Mouse (Mus musculus): ENCODE measurements around the gene Aknad1.

Aknad1 gene

DNA sequence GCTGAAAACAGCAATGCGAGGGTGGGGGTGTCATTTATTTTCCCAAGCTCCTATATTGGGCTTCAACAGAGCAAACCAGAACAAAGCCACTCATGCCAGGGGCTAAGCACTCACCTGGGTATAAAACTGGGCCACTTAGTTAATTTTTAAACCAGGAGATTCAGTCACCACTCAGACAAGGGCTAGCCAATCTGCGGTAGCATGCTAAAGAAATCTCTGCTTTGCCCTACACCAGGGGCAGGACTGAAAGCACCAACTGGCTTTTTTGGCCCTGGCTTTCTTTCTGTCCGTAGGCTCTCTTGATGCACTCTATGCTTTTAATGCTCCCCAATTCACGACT, 49.0 kb downstream of the Aknad1 start:
- DNase-seq: no peak

DNA sequence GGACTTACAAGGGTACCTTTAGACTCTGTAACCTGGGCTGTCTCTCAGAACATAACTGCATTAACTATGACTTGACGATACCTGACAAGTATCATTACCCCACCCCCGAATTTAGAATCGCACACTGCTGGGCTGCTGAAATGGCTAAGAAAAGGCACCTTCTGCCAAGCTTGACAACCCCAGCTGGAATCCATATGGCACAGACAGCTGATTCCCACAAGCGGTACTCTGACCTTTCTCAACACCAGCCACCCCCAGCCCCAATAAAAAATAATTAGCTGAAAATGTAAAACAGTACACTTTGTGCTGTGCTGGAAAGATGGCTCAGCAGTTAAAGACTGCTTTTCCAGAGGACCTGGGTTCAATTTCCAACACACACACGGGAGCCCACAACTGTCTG, 49.8 kb downstream of the Aknad1 start:
- no peak for DNase-seq

DNA sequence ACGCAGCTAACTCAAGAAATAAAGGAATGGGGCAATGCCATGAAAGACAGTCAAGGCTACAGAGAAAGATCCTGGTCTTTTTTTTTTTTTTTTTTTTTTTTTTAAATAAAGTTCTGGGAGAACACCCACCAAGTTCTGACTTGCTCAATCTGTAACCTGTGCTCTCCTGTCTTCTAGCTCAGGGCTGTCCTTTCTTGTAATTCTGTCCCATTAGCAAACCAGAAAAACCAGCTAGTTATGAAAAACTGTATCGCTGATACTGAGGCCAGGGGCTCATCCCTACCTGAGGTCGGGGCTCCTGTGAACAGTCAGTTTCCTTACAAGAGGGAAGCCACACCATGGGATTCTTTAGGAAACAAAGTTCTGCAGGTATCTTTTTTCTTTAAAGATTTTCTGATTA, 51.0 kb downstream of the Aknad1 start:
- DNase-seq: no peak

DNA sequence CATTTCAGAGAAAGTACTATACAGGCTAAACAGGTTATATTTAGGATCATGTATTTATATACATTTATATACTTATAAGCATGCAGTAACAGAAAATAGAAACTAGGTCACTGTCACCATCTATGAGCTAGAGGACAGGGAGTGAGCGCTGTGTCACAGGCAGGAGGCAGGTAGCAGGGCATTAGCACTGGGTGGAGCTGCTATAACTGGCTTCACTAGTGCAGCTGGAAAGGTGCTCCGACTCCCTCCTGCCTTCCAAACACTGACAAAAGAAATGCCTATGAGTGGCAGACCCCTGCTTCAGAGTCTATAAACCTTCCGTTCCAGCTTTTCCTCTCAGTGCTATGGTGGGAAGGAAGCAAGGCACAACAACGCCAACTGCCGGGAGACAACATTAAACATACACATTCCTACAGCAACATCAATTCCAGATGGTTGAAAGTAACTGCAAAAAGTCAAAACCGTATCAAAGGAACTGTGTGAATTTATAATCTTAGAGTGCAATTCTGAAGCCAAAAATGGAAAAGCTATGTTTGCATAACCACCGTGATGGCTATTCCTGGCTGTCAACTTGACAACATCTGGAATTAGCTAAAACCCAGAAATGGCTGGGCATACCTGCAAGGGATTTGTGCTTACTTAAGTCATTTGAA, 51.7 kb downstream of the Aknad1 start:
- no peak for DNase-seq

DNA sequence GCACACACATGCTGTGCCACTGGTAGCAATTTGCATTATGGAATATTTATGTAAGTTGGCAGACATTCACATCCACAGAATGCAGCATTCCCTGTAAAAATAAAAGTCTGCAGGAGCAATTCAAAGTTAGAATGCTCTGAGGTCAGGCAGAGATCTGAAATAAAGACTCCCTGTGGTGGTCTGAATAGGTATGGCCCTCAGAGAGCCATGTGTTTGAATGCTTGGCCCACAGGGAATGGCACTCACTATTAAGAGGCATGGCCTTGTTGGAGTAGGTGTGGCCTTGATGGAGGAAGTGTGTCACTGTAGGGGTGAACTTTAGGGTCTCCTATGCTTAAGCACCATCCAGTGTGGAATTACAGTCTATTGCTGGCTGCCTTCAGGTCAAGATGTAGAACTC, 53.0 kb downstream of the Aknad1 start:
- DNase-seq: no peak

DNA sequence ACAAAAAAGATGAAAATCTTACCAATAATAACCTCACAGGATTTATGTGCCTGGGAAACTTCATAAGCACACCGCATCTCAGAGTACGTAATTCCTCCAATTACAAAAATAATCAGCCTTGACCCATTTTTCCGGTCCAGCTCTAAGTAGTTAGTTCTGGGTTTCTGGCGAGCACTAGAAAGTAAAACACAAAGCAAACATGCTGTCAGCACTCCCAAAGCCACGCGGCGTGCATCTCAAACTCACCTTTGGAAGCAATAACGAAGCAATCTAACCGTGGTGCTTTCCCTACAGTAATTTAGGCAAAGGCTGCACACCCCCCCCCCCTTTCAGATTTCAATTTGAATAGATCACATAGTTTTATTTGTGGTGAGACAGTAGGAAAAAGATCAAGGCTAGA, 55.3 kb downstream of the Aknad1 start:
- no peak for DNase-seq

DNA sequence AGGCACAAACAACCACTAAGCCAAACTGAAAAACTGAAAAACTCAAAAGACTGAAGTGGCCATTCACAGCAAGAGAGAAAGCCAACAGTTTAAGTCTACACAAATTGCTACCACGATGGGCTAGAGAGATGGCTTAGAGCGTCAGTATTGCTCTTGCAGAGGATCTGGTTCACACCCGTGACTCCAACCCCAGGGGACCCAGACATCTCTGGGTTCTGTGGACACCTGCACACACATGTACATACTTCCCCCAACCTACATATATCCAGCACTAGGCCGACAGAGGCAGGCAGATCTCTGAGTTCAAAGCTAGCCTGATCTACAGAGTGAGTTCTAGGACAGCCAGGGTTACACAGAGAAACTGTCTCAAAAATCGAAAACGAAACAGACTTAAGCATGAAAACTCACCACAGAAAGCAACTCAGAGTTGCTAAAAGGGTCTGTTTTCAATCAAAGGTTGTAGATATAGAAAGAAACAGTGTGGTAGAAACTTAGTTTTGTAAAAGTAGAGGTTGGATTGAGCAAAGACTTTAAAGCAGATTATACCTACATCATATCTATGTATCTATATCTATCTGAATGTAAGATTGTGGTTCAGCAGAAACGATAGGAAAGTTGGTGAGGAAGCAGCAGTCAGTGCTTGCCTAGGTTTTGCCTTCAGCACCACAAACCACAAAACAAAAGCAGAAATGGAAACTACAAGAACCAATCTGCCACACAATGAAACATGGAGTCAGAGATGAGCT, 56.3 kb downstream of the Aknad1 start:
- no peak for DNase-seq

DNA sequence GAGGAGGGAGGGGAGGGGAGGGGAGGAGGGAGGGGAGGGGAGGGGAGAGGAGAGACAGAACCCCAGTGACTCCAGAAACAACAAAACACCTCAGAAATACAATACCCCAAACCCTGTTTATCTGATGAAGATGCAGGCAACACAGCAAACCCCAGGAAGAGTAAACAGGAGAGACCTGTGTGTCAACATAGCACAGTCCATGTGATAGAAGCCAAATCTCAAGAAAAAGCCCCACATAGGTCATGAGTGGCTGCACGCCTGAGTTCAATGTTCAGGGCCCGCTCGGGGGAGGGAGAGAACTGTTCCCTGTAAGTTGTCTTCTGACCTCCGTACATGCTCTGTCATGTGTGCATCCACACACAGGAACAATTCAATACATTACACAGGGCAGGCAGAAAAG, 56.9 kb downstream of the Aknad1 start:
- no peak for DNase-seq

DNA sequence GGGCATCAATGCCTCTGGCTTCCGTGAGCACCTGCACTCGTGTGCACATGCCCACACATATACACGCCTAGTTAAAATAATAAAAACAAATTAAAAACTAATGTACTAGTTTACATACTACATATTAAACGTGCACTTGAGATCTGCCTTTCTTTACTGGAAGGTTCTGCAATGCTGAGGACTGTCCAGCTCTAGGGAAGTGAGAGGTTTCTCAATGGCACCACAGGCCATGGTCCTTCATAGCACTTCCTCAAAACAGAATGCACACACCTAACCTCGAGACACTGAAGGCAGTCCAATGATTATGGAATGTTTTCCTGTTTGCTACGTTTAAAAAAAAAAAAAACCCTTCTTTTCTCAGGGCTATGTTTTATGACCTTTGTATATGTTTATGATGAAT, 58.3 kb downstream of the Aknad1 start:
- no peak for DNase-seq

DNA sequence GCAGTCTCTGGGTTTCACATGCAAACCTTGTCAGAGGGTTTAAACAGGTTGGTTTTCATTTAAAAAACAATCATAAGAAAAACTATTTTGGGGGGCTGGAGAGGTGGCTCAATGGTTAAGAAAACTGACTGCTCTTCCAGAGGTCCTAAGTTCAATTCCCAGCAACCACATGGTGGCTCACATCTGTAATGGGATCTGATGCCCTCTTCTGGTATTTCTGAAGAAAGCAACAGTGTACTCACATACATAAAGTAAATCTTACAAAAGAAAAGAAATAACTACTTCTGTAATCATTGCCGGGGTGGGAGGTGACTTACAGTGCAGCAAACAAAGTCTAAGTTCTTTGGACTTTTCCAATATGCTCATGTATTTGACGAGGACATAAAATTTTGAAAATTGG, 58.9 kb downstream of the Aknad1 start:
- no peak for DNase-seq

DNA sequence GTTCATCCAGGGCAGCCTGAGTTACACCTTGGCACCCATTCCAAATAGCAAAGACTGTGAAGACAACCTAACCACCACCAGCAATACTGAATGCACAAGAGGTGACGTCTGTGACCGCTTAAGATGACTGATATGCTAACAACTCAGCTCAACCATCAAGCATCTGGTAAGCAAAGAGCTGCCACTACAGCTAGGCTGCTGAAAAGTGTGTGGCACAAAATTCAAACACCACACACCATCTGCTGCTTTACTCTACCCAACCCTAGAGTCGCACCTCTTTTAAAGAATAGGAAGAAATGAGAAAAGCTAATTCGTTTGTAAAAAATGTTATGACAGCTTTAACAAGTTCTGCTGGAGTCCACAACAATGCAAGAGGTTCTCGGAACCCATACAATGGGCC, 66.2 kb downstream of the Aknad1 start:
- no peak for DNase-seq

DNA sequence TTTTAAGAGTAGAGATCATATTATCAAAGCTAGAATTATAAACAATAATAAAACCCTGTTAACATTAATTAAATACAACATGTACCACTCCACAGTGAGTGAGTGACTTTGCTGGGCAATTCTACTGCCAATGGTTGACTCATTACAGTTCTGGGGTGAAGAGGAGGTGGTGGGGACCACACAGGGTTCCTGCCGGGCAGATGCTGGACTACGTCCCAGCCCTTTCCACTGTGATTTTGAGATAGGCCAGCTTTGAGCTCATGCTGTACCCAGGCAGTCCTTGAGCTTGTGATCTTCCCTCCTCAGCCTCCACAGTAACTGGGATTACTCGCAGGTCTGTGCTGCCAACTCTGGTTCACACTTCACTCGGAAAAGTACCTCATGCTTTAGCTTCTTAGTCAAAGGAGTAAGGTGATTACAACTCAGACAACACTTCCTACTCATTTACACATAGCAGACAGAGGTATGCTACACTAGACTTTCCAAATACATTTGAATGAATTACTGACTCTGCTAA, 71.3 kb downstream of the Aknad1 start:
- DNase-seq: no peak

DNA sequence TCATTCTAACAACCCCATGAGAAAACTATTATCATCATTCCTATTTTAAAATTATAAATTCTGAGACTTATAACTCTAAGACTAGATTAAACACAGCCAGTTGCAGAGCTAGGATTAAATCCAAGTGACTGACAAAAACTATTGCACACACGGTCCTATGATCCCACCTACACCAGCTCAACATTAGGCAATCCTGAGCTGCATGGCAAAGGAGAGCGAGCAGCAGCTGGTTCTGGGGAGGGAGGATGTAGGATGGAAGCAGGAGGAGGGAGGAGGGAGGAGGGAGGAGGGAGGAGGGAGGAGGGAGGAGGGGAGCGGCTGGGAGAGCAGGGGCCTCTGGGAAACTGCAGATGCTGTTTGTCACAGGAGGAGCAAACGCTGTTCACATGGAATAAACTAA, 76.2 kb downstream of the Aknad1 start:
- DNase-seq: no peak

DNA sequence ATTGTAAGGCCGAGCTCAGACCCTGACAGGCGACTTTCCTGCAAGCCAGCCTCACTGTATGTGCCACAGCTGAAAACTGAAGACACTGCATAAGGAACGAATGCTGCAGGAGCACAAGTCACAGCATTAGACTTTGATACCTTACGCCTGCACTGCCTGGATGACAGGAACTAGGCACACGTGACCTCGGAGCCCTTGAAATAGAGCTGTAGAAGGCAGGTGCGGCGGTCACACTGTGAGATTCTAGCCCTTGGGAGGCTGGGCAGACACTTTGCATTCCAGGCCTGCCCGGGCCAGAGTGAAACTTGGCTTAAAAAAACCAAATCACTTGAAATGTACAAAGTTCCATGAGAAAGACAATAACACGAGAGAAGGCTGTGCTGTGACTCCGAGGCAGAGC, 91.0 kb downstream of the Aknad1 start:
- DNase-seq: no peak

DNA sequence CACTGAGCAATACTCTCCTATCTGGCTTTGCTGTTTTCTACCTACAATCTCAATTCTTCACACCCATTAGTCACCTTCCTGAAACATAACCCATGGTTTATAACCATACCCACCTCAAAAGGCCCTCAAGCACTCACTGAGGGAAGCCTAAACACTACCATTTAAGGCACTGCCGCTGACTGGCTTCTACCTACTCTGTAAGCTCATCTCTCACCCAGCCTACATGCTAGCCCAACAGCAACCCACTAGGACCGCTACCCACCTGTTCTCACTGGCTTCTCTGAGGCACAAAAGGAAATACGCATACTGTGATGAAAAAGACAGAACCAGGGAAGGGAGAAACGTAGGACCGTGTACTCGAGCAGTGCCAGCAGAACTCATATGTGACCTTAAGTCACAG, 92.3 kb downstream of the Aknad1 start:
- DNase-seq: no peak
